Mouse (Mus musculus) regulatory T cell (primary cell): ENCODE data around the gene Hist1h2bf.

Experiments
- in situ Hi-C: fragments of 300-600 bp; cut with MboI, MseI; formaldehyde crosslinking; loops from one replicate; pipeline ENCODE4 v1.15.1; 2025; ENCODE audit warnings: high pct_unique_total_duplicates

Hist1h2bf gene

GRCm38 (mm10) chr13:23532262-23533075, 41.5 kb downstream of the Hist1h2bf start:
- in situ Hi-C loops = loop anchor here (5.0 to 10.0 kb wide), 3 partner anchors 52 to 1820 kb away; partner anchors contain the start of genes Hist1h2ah, Hist1h2bk and Hist1h4d

- in situ Hi-C loops = loop anchor here (5.0 to 10.0 kb wide), 3 partner anchors 54 to 1819 kb away; partner anchors contain the start of genes Hist1h2ah, Hist1h2bk and Hist1h4d
Observed at GRCm38 (mm10) chr13:23530901-23531875, 42.8 kb downstream of the Hist1h2bf start, which contains the start of gene Hist1h4h. Hist1h4h (plus strand) TSS chr13:23531050.

GRCm38 (mm10) chr13:23530181-23530900, 43.7 kb downstream of the Hist1h2bf start:
- in situ Hi-C loops = loop anchor here (5.0 to 10.0 kb wide), 3 partner anchors 54 to 1818 kb away; partner anchors contain the start of genes Hist1h2ah, Hist1h2bk and Hist1h4d

- in situ Hi-C loops = loop anchor here (5.0 to 10.0 kb wide), 3 partner anchors 55 to 1817 kb away; partner anchors contain the start of genes Hist1h2ah, Hist1h2bk and Hist1h4d
Observed at GRCm38 (mm10) chr13:23529480-23530165, 44.4 kb downstream of the Hist1h2bf start.

- in situ Hi-C loops = no loop called here
Observed at GRCm38 (mm10) chr13:23529005-23529404, 45.0 kb downstream of the Hist1h2bf start.

- in situ Hi-C loops = no loop called here
Observed at GRCm38 (mm10) chr13:23526312-23526711, 47.7 kb downstream of the Hist1h2bf start.

- in situ Hi-C loops = no loop called here
Observed at GRCm38 (mm10) chr13:23525901-23526300, 48.1 kb downstream of the Hist1h2bf start.

GRCm38 (mm10) chr13:23524654-23525053, 49.3 kb downstream of the Hist1h2bf start:
- in situ Hi-C loops = loop anchor here (5.0 kb wide), 2 partner anchors 92 to 1472 kb away; no protein-coding TSS in a partner anchor

GRCm38 (mm10) chr13:23523976-23524375, 50.0 kb downstream of the Hist1h2bf start:
- in situ Hi-C loops = loop anchor here (5.0 kb wide), 2 partner anchors 92 to 1472 kb away; no protein-coding TSS in a partner anchor
